Mouse (Mus musculus) kidney, embryonic 14.5 days (tissue): ENCODE measurements around the gene Nvl. TPM values are rescaled to one million over a fixed set of nuclear protein-coding genes. Genes with fewer than 3 reads are reported as not detected.

ENCODE experiments used
- ATAC-seq: fragments of 200-750 bp; cut with Nextera tagmentation; 2 replicates; pipeline ENCODE4 v1.8.0; 2017; ENCODE audit warnings: moderate number of reproducible peaks, mild to moderate bottlenecking, moderate TSS enrichment, moderate library complexity; ENCODE audit not compliant: low FRiP score, low TSS enrichment
- H3K27ac ChIP-seq: fragments of 300-500 bp; sonication (generic); 2 replicates; pipeline ENCODE4 v1.5.1; 2014; ENCODE audit warnings: low read depth, mild to moderate bottlenecking, low read length, moderate library complexity, mixed read lengths
- H3K27me3 ChIP-seq: fragments of 300-500 bp; sonication (generic); 2 replicates; pipeline ENCODE4 v1.6.1; 2014; ENCODE audit warnings: mild to moderate bottlenecking, low read length; ENCODE audit not compliant: control insufficient read depth, insufficient read depth
- H3K36me3 ChIP-seq: fragments of 300-500 bp; sonication (generic); 2 replicates; pipeline ENCODE4 v1.6.1; 2014; ENCODE audit warnings: low read length, mixed read lengths; ENCODE audit not compliant: control insufficient read depth, insufficient read depth
- H3K4me1 ChIP-seq: fragments of 300-500 bp; sonication (generic); 2 replicates; pipeline ENCODE4 v1.6.1; 2014; ENCODE audit warnings: low read length, mixed read lengths; ENCODE audit not compliant: control insufficient read depth, insufficient read depth
- H3K4me2 ChIP-seq: fragments of 300-500 bp; sonication (generic); replicated peaks from 2 replicates; pipeline ENCODE4 v1.6.1; 2014; ENCODE audit warnings: low read depth, mild to moderate bottlenecking, low read length
- H3K4me3 ChIP-seq: fragments of 300-500 bp; sonication (generic); 2 replicates; pipeline ENCODE4 v1.5.1; 2014; ENCODE audit warnings: mild to moderate bottlenecking, low read length
- H3K9ac ChIP-seq: fragments of 300-500 bp; sonication (generic); 2 replicates; pipeline ENCODE4 v1.6.1; 2014; ENCODE audit warnings: low read depth, mild to moderate bottlenecking, low read length, moderate library complexity
- H3K9me3 ChIP-seq: fragments of 300-500 bp; sonication (generic); 2 replicates; pipeline ENCODE4 v1.6.1; 2016; ENCODE audit warnings: low read length; ENCODE audit not compliant: control insufficient read depth
- WGBS: fragments of 180-500 bp; shearing (Covaris S2); extraction: QIAGEN DNeasy Blood & Tissue Kit; methylation state at CpG from one replicate; pipeline ENCODE4 v1.1.7; 2014; 5-methylcytosine and 5-hydroxymethylcytosine counted together
- polyA plus RNA-seq: library from polyadenylated mRNA; unstranded; fragments of >200 nt; fragmentation: Nextera tagmentation; extraction: Ambion mirVana; gene quantifications from 2 replicates; pipeline ENCODE4 v1.2.1, GENCODE M21; 2014

Nvl gene
- polyA plus RNA-seq, 1 experiment from 2014 or later: 41.1 TPM

- WGBS: 70% methylated on average over 3 of the region's 3 CpGs
- Histone ChIP-seq H3K9me3 (no peaks in the 10 kb centered on the region), H3K4me2 (no peak overlapping the region), H3K27ac (no peak overlapping the region), H3K36me3 (peaks cover 5% of the 10 kb centered on the region; the same call in 1 of the 2 replicates), H3K4me1 (peaks cover 18% of the 10 kb centered on the region), H3K4me3 (no peak overlapping the region), H3K27me3 (no peaks in the 10 kb centered on the region), H3K9ac (no peak overlapping the region)
- ATAC-seq: no peak
These were observed 5.5 kb upstream of the Nvl start for GRCm38 (mm10) chr1:181149373-181150017.

GRCm38 (mm10) chr1:181148540-181148939 lies 4.5 kb upstream of the Nvl start:
- no peak for ATAC-seq
- WGBS: 76% methylated on average over 5 of the region's 5 CpGs

GRCm38 (mm10) chr1:181146187-181146586 lies 2.2 kb upstream of the Nvl start:
- Histone ChIP-seq H3K36me3 (peaks cover 7% of the 10 kb centered on the region; the same call in 1 of the 2 replicates), H3K9me3 (no peaks in the 10 kb centered on the region), H3K27ac (no peak overlapping the region), H3K4me2 (no peak overlapping the region), H3K27me3 (no peaks in the 10 kb centered on the region), H3K9ac (no peak overlapping the region), H3K4me3 (no peak overlapping the region), H3K4me1 (peaks cover 13% of the 10 kb centered on the region)
- 84% methylated on average over 2 of the region's 2 CpGs for WGBS
- no peak for ATAC-seq

More at GRCm38 (mm10) chr1:181148540-181148939, 4.5 kb upstream of the Nvl start:
- Histone ChIP-seq H3K4me1 (peaks cover 18% of the 10 kb centered on the region), H3K4me3 (no peak overlapping the region), H3K4me2 (no peak overlapping the region), H3K9me3 (no peaks in the 10 kb centered on the region), H3K27me3 (no peaks in the 10 kb centered on the region), H3K36me3 (no peaks in the 10 kb centered on the region), H3K27ac (no peak overlapping the region), H3K9ac (no peak overlapping the region)

GRCm38 (mm10) chr1:181144966-181145365 lies 962 bp upstream of the Nvl start:
- ATAC-seq: no peak
- no peaks in the 10 kb centered on the region for H3K9me3 ChIP-seq
- H3K4me2 ChIP-seq: peak overlapping the region; percentile 63
- H3K9ac ChIP-seq: peak overlapping the region; percentile 67
- peak overlapping the region; percentile 86; the same call in 1 of the 2 replicates for H3K27ac ChIP-seq
- peaks cover 13% of the 10 kb centered on the region for H3K4me1 ChIP-seq
- H3K27me3 ChIP-seq: no peaks in the 10 kb centered on the region
- H3K36me3 ChIP-seq: peaks cover 17% of the 10 kb centered on the region
- H3K4me3 ChIP-seq: peak overlapping the region; percentile 67
- 13% methylated on average over 12 of the region's 12 CpGs for whole genome bisulfite sequencing

GRCm38 (mm10) chr1:181143609-181143949 lies 425 bp downstream of the Nvl start:
- peak; percentile 30; the same call in 1 of the 2 replicates for ATAC-seq
- 1% methylated on average over 12 of the region's 12 CpGs for WGBS
- Histone ChIP-seq H3K4me1 (peaks cover 13% of the 10 kb centered on the region), H3K4me3 (peak overlapping the region; percentile 67), H3K9me3 (no peaks in the 10 kb centered on the region), H3K9ac (peak overlapping the region; percentile 70), H3K27ac (0 out of 2 replicates have a peak overlapping the region, but pooled peaks have one; percentile 44), H3K4me2 (peak overlapping the region; percentile 39), H3K36me3 (peaks cover 29% of the 10 kb centered on the region), H3K27me3 (no peaks in the 10 kb centered on the region)

- Histone ChIP-seq H3K9ac (no peak overlapping the region), H3K4me2 (no peak overlapping the region), H3K27ac (no peak overlapping the region), H3K4me1 (peaks cover 8% of the 10 kb centered on the region), H3K4me3 (no peak overlapping the region), H3K36me3 (peaks cover 62% of the 10 kb centered on the region), H3K9me3 (no peaks in the 10 kb centered on the region), H3K27me3 (no peaks in the 10 kb centered on the region)
- WGBS: 96% methylated on average over 7 of the region's 7 CpGs
- no peak for ATAC-seq
These were observed 5.3 kb downstream of the Nvl start for GRCm38 (mm10) chr1:181138730-181139129.

- peaks cover 74% of the 10 kb centered on the region for H3K36me3 ChIP-seq
- no peak overlapping the region for H3K27ac ChIP-seq
- ATAC-seq: no peak
- no peak overlapping the region for H3K9ac ChIP-seq
- no peak overlapping the region for H3K4me2 ChIP-seq
- H3K4me1 ChIP-seq: no peaks in the 10 kb centered on the region
- 93% methylated on average over 6 of the region's 6 CpGs for WGBS
- H3K4me3 ChIP-seq: no peak overlapping the region
- no peaks in the 10 kb centered on the region for H3K27me3 ChIP-seq
- no peaks in the 10 kb centered on the region for H3K9me3 ChIP-seq
These were observed 12.1 kb downstream of the Nvl start for GRCm38 (mm10) chr1:181131915-181132314.

GRCm38 (mm10) chr1:181126766-181127165 lies 17.2 kb downstream of the Nvl start:
- Histone ChIP-seq H3K27ac (no peak overlapping the region), H3K27me3 (no peaks in the 10 kb centered on the region), H3K4me1 (no peaks in the 10 kb centered on the region), H3K36me3 (peaks cover 73% of the 10 kb centered on the region), H3K9ac (no peak overlapping the region), H3K4me3 (no peak overlapping the region), H3K4me2 (no peak overlapping the region), H3K9me3 (no peaks in the 10 kb centered on the region)
- 93% methylated on average over 9 of the region's 9 CpGs for WGBS
- no peak for ATAC-seq

- H3K4me3 ChIP-seq: no peak overlapping the region
- no peaks in the 10 kb centered on the region for H3K9me3 ChIP-seq
- H3K4me2 ChIP-seq: no peak overlapping the region
- no peak overlapping the region for H3K9ac ChIP-seq
- peaks cover 71% of the 10 kb centered on the region for H3K36me3 ChIP-seq
- no peak overlapping the region for H3K27ac ChIP-seq
- H3K27me3 ChIP-seq: no peaks in the 10 kb centered on the region
- ATAC-seq: no peak
- 99% methylated on average over 3 of the region's 3 CpGs for WGBS
- no peaks in the 10 kb centered on the region for H3K4me1 ChIP-seq
These were observed 18.1 kb downstream of the Nvl start for GRCm38 (mm10) chr1:181125916-181126315.
